Mouse (Mus musculus) megakaryocyte, adult 5-6 weeks (primary cell): ENCODE results near the gene Tmem135. TPM values are rescaled to one million over a fixed set of nuclear protein-coding genes. Genes with fewer than 3 reads are reported as not detected.

Experiments used
- ATAC-seq: 2 replicates; pipeline ENCODE4 v1.8.0; 2016; ENCODE audit warnings: mild to moderate bottlenecking, inconsistent platforms; ENCODE audit not compliant: poor library complexity, severe bottlenecking
- total RNA-seq, 2 experiments: library from RNA; stranded (forward) in 1 of 2; stranded (reverse) in 1 of 2; fragments of 153-499, 151-499 nt in 1 of 2; fragments of 221-1000, 200-1000 nt in 1 of 2; gene quantifications; 2 replicates each; pipeline versions ENCODE4 v1.2.3 to v1.2.4; 2015 to 2017

Tmem135 gene
- total RNA-seq, 2 experiments from 2014 or later, result 26.5 to 31.6 TPM

DNA sequence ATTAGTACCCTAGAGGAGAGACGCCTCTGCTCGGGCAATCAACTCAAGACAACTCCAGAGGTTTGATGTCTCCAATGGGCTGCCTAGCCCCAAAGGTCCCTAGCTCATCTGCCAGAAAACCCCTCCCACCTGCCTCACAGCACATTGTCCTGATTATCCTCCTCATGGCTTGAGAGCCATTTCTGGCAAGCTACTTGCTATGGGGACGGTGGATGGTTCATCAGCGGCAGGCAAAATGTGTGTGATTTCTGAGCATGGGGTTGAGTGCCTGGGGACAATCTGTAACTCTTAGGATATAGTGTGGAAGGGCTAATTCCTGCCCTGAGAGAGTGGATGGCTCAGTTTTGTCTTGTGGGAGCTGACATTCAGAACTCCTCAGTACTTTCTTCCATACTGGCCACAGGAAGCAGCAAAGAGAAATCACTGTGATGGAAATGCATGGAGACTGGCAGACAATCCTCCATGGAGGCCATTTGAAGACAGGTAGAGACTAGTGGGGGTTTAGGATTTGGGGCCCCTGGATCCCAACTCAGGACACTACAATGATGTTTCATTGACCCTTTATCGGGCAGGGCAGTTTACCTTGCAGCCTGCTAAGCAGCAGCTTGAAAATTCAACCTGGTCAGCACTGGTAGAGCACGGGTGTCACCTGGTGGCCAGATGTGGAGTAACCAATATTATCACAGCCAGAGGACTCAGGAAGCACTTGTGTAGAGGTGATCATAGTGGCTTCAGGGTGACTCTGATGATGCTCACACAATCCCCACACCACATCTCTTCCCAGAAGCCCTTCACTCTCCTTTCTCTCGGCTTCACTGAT is 277.7 kb downstream of the Tmem135 start:
- peak; percentile 89 for ATAC-seq

- no peak for ATAC-seq
Observed at GRCm38 (mm10) chr7:89116261-89116664, 287.8 kb downstream of the Tmem135 start.

DNA sequence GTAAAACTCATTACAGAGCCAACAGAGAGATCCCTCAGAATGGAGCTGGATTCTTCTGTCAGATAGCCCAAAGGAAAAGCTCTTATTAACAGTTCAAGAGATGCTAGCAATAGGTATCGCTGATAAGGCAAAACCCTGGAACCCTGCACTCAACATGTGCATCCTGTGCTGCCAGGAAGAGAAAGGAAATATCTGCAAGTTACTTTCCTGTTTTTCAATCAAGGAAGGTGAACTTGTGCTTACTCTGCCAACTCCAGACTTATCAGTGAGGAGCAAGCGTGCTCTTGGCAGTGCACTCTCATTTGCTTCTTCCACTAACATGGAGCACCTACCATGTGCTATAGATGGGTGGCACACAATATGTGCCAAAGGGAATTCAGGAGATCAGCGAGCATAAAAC is 288.4 kb downstream of the Tmem135 start:
- no peak for ATAC-seq

DNA sequence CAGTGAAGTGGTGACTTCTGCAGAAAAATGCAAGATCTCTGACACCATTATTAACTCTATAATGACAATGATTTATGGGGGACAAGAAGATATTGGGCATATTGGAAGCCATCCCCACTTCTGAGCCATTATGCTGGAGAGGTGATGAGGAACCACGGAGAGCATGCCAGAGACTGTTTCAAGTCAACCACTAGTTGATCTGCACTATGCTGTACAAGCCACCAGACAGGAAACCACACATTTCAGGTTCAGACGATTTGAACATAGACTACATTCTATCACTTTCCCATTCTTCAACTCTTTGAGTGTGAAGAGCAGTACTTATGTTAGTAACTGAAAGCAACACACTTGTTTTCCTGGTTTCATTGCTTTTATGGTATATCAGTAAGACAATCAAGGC is 297.6 kb downstream of the Tmem135 start:
- no peak for ATAC-seq

DNA sequence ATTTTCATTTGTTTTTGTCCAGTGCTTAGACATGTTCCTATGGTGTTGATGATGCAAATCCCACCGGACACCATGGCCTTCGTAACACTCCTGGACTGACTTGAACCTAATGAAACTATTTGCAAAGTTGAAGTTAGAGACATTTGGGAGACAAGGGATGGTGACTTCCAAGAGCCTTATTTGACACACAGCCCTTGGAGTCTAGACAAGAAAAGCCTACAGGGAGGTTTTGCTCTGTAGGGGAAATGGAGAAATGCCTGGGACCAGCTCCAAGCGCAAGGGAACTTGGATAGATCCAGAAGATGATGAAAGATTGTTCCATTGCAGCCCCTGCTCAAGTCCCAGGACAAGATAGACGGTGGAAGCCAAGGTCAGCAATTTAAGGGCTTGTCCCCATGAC is 304.3 kb downstream of the Tmem135 start:
- no peak for ATAC-seq

Other genes starting within 250 kb of the Tmem135 start
- gene Fzd4, start 133 bp upstream of the Tmem135 start, total RNA-seq (2015), result 4.8 TPM in 2 replicates
- gene Fzd4, start 133 bp upstream of the Tmem135 start, total RNA-seq (2017), result 4.0 and 5.0 TPM in 2 replicates
- not detected in 2 replicates for gene Prss23, start 123.0 kb upstream of the Tmem135 start, total RNA-seq (2015)
- 0.26 TPM in 1 of 2 replicates, not detected in the other for gene Prss23, start 123.0 kb upstream of the Tmem135 start, total RNA-seq (2017)
- gene Me3, start 228.2 kb upstream of the Tmem135 start, total RNA-seq (2015), result not detected in 2 replicates
- gene Me3, start 228.2 kb upstream of the Tmem135 start, total RNA-seq (2017), result not detected in 2 replicates